Mouse (Mus musculus) heart, postnatal 14 days (tissue): Measurements from ENCODE around the gene Pcx. TPM values are rescaled to one million over a fixed set of nuclear protein-coding genes. Genes with fewer than 3 reads are reported as not detected.
"Not testable (repeated sequence)": the region's sequence is repeated elsewhere in the genome, so short reads cannot be mapped to it uniquely, and the experiment has no call there.

Experiments
- DNase-seq, 2 experiments: peaks; one replicate each; pipeline ENCODE4 v3.0.0; 2021 to 2022
- intact Hi-C: fragments of 180-260 bp; cut with DNase I; formaldehyde crosslinking; loops from one replicate; pipeline ENCODE4 v1.15.1; 2025
- total RNA-seq, 2 experiments: library from RNA; stranded (reverse); gene quantifications; 2 replicates each; pipeline ENCODE4 v1.2.3; 2021

The Pcx gene
- total RNA-seq, 2 experiments from 2014 or later: 6.4 to 21.2 TPM

DNA sequence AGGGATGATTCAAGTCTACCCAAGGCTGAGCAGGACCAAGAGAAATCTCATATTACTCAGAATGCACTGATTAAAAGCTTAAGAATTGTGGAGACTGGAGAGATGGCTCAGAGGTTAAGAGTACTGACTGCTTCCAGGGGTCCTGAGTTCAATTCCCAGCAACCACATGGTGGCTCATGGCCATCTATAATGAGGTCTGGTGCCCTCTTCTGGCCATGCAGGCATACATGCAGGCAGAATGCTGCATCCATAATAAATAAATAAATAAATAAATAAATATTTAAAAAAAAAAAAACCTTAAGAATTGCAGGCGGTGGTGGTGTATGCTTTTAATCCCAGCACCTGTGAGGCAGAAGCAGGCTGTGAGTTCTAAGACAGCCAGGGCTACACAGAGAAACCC lies 63.0 kb downstream of the Pcx start:
- DNase-seq: no peak
- intact Hi-C loops: no loop called here

DNA sequence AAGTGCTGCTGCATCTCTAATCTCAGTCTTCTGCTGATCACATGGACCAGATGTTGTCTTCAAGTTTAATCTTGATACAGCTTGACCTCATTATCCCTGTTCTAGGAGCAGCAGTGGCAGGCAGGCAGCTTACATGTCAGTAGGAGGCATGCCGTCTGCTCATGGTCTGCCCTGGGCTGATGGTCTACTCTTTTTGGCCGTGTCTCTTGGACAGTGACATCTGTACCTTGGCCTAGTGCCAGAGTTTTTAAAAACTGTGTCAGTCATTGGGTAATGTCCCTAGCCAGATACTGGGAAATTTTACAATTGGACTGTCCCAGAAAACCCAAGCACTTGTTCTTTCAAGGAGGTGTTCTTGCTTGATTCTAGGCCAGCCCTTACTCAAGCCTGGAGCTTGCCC lies 68.5 kb downstream of the Pcx start:
- DNase-seq: peak; percentile 31 to 40
- intact Hi-C loops: no loop called here

DNA sequence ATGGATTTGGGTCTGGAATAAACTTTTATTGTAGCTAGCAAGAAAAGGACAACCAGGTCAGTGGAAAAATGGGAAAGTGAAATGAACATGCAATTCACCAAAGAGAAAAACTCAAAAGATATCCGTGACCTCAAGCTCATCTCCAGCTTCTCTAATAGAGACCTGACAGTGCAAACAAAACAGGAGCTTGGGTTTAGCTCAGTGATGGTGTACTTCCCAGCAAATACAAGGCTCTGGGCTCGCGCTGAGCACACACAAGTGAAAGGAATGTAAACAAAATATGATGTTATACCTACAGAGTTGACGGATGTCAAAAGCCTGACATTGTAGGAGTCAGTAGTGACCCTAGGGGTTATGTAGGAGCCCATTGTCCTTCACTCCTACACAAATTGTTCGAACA lies 69.0 kb downstream of the Pcx start:
- intact Hi-C loops: no loop called here

DNA sequence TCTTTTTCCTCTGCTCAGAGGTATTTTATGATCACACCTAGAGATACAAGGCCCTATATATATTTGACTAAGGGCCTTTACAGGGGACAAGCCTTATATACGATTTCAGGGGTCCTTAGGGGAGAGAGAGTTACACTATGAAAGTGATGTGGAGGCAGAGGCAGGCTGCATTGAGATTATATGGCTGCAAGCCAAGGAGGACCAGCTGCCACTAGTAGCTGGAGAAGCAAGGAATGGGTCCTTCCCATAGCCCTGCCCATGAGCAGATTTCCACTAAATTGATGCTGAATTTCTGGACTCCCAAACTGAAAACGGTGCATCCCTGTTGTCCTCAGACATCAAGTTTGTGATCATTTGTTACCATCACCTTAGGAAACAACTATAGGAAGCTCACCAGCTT lies 73.6 kb downstream of the Pcx start:
- intact Hi-C loops: no loop called here
- DNase-seq: no peak

More for the DNA sequence above, 69.0 kb downstream of the Pcx start:
- no peak for DNase-seq

DNA sequence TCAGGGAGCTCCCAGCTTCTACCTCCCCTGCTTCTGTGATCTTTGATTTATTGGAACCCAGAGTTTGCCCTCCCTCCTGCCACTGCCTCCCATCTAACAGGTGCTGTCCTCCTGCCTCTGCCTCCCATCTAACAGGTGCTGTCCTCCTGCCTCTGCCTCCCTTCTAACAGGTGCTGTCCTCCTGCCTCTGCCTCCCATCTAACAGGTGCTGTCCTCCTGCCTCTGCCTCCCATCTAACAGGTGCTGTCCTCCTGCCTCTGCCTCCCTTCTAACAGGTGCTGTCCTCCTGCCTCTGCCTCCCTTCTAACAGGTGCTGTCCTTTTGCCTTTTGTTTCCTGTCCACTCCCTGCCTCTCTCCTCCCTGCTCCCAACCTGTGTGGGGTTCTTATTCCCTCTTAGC lies 76.5 kb downstream of the Pcx start:
- intact Hi-C loops, DNase-seq: not testable (repeated sequence)

GRCm38 (mm10) chr19:4587426-4587825 lies 77.2 kb downstream of the Pcx start:
- intact Hi-C loops: no loop called here
- DNase-seq: no peak

- DNase-seq: no peak
- intact Hi-C loops: no loop called here
These were observed 78.2 kb downstream of the Pcx start for GRCm38 (mm10) chr19:4588430-4588829.

- intact Hi-C loops: no loop called here
These were observed 78.8 kb downstream of the Pcx start for GRCm38 (mm10) chr19:4589081-4589480.

DNA sequence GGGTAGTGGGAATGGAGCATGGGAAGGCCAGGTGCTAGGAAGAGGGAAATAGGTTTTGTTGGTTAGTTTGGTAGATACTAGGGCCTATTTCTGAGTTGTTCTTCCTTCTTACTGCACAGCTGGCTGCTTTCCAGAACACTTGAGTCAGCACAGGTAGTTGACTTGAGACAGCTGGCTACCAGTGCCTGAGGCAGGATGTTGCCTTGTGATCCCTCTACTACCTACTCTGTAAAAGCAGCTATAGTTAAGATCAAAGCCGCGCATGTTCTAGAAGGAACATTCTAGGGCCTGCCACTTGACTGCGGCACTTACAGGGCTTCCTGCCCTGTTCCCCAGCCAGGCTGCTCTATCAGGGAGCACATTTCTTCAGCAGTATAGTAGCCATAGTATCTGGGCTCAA lies 79.8 kb downstream of the Pcx start:
- intact Hi-C loops: no loop called here
- no peak for DNase-seq

More at GRCm38 (mm10) chr19:4589081-4589480, 78.8 kb downstream of the Pcx start:
- DNase-seq: peak in 1 of 2 experiments; percentile 22

GRCm38 (mm10) chr19:4593792-4594522 lies 83.7 kb downstream of the Pcx start:
- no peak for DNase-seq
- intact Hi-C loops: no loop called here

DNA sequence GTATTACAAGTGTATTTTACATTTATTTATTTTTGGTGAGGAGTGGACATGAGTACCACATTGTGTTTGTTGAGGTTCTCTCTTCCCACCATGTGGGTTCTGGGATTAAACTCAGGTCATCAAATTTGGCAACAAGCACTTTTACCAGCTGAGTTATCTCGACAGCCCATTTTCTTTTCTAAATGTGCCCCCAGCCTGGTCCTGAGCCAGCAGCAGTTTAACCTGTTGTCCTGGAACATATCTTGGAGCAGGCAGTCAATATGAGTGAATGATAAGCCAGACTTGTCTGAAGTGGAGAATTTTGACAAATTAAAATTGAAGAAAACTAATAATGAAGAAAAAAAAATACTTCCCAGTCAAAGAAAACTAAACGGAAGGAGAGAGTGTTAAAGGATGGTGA lies 85.8 kb downstream of the Pcx start:
- no peak for DNase-seq
- intact Hi-C loops: no loop called here

GRCm38 (mm10) chr19:4602459-4602858 lies 92.2 kb downstream of the Pcx start:
- intact Hi-C loops: no loop called here
- no peak for DNase-seq

- peak; percentile 26 to 50 for DNase-seq
- intact Hi-C loops: no loop called here
These were observed 93.8 kb downstream of the Pcx start for GRCm38 (mm10) chr19:4603801-4604723.

DNA sequence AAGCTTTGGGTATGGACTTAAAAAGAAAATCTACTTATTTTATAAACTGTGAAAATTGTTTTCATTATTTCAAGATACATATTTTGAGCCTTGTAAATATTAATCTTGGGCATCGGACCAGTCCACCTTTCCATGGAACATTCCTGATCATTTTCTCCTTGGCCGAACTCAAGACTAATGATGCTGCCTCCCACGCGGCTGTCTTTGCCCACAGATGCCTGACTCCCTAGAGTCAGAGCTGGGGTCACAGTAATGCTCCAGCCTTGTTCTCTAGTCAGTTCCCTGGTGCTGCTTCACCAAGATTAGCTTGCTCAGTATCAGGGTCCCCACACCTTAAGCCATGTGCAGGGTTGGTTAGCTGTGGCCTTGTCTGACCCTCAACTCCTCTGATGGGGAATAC lies 95.4 kb downstream of the Pcx start:
- no peak for DNase-seq

GRCm38 (mm10) chr19:4607406-4607805 lies 97.1 kb downstream of the Pcx start:
- intact Hi-C loops: no loop called here
- DNase-seq: no peak

More for the DNA sequence above, 95.4 kb downstream of the Pcx start:
- intact Hi-C loops: no loop called here

- no peak for DNase-seq
- intact Hi-C loops: no loop called here
These were observed 98.2 kb downstream of the Pcx start for GRCm38 (mm10) chr19:4608511-4608910.

DNA sequence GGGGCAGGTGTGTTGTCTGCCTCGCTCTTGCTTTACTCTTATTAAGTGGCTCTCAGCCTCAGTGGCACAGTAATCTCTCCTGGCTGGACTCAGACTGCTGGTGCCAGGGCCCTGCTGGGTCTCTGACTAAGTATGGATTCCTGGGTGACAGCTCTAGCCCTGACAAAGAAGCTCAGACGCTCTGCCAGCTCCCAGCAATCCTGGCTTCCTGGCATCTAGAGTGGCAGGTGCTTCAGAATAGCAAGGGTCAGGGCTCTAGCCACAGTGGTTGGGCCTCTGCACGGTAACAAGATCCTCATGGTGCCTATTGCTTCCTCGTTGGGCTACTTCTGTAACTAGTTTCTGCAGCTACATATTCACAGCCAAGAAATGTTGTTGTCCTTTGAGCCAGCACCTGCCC lies 99.8 kb downstream of the Pcx start:
- intact Hi-C loops: no loop called here
- peak in 1 of 2 experiments; percentile 37 for DNase-seq

DNA sequence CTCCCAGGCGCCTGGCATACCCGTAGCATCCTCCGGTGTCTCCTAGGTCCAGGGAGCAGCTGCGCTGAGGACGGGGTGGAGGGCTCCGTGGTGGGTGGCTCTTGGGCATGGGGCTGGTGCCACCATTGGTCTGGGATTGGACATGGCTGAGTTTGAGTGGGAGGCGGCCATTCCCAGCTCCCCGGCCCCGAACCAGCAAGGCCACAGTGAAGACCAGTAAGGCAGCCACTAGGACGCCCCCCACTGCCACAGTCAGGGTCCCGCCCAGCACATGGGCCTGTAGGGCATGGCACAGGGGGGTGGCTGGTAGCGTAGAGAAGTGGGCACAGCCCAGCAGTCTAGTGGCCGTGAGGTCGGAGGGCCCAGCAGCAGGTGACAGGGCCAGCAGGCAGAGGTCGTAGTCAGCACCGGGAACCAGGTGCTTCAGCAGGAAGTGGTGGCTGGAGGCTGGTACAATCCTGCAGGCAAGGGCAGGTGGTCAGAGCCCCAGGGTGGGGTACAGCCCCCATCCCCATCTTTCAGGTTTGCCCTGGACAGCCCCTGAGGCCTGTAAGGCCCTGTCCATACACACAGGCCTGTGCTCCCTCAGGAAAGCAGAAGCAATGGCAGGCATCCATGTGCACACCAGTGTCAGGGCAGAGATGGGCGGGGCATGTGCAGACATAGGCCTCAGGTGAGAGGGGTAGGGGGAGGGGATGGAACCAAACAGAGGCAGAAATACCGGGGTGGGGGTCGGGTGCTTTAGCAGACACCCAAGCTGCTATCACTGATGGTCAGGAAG lies 102.1 kb downstream of the Pcx start:
- DNase-seq: no peak
- intact Hi-C loops: no loop called here

GRCm38 (mm10) chr19:4613464-4614304 lies 103.4 kb downstream of the Pcx start:
- intact Hi-C loops: no loop called here
- no peak for DNase-seq
